Mouse (Mus musculus): ENCODE results near the gene Anks3. TPM values are rescaled to one million over a fixed set of nuclear protein-coding genes. Genes with fewer than 3 reads are reported as not detected.

Anks3 gene
- polyA plus RNA-seq, 1 experiment from 2014 or later, result 56.2 TPM

DNA sequence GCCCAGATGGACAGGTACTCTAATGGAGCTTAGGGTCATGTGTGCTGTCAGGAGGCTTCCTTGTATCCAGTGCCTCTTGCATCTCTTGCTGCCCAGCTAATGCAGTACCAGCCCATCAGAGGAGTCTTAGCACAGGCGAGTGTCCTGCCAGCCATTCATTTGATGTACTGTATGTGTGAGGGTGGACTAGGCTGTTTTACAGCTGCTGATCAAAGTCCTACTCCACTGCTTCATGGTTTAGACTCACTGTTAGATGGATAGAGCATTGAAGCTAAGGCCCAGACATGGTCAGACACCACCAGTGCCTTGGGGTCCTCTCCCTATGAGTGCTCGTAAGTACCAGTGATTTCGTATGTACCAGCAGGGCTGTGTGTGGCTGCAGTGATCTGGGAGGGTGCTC is 59.1 kb downstream of the Anks3 start:
- H3K27ac ChIP-seq, result 0 out of 2 replicates have a peak overlapping the region, but pooled peaks have one; percentile 9
- peaks cover 9% of the 10 kb centered on the region for H3K36me3 ChIP-seq
- no peak overlapping the region for H3K4me3 ChIP-seq
- peaks cover 41% of the 10 kb centered on the region; the same call in 1 of the 2 replicates for H3K4me1 ChIP-seq
- 89% methylated on average over 3 of the region's 3 CpGs for WGBS
- no peaks in the 10 kb centered on the region for H3K9me3 ChIP-seq
- no peak overlapping the region for H3K9ac ChIP-seq
- no peak for ATAC-seq (ENCODE audit: borderline replicate concordance, extremely low read depth, low FRiP score, low TSS enrichment)
- H3K4me2 ChIP-seq, result no peak overlapping the region
- H3K27me3 ChIP-seq, result no peaks in the 10 kb centered on the region

DNA sequence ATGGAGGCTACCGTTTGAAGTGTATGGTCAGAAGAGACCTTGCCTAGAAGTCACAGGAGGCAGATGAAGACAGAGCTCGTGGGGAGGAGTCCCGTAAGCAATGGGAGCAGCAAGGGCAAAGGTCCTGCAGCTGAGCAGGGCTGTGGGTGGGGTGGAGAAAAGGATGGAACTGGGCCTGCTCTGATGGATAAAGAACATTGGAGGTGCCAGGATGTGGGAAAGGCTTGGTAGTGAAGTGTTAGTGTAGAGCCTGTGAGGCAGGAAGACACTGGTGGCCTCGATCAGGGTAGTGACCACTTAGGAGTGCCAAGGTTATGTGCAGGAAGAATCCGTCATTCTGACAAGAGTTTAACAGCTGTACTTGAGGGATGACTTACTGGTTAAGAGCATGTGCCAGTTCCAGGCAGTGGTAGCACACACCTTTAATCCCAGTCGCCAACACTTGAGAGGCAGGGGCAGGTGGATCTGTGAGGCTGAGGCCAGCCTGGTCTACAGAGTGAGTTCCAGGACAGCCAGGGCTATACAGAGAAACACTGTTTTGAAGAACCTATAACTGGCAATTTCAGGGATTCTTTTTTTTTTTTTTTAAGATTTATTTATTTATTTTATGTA is 60.4 kb downstream of the Anks3 start:
- Histone ChIP-seq H3K9ac (no peak overlapping the region), H3K4me2 (no peak overlapping the region), H3K27ac (no peak overlapping the region), H3K4me1 (peaks cover 47% of the 10 kb centered on the region; the same call in 1 of the 2 replicates), H3K4me3 (no peak overlapping the region), H3K9me3 (no peaks in the 10 kb centered on the region), H3K36me3 (no peaks in the 10 kb centered on the region), H3K27me3 (no peaks in the 10 kb centered on the region)
- WGBS, result 57% methylated on average over 6 of the region's 6 CpGs
- no peak for ATAC-seq (ENCODE audit: borderline replicate concordance, extremely low read depth, low FRiP score, low TSS enrichment)

DNA sequence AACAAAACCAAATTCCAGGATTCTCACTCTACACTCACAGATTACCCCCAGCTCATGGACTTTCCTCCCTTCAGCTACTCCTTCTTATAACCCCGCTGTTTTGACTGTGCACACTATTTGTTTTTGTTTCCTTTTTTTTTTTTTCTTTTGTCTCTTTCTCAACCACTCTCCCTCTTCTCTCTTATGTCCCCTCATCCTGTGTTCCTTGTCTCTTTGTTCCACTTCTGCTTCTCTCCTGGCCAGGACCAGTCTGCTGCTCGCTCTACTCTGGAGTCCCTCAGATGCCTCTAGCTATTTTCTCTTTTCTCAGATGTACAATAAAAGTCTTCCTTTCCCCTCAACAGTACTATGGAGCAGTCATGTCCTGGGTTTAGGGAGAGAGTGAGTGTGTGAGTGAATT is 61.6 kb downstream of the Anks3 start:
- H3K4me3 ChIP-seq, result no peak overlapping the region
- ATAC-seq (ENCODE audit: borderline replicate concordance, extremely low read depth, low FRiP score, low TSS enrichment), result no peak
- H3K9ac ChIP-seq, result no peak overlapping the region
- H3K27me3 ChIP-seq, result no peaks in the 10 kb centered on the region
- WGBS, result 78% methylated on average over 2 of the region's 2 CpGs
- H3K4me1 ChIP-seq, result peaks cover 43% of the 10 kb centered on the region; the same call in 1 of the 2 replicates
- no peaks in the 10 kb centered on the region for H3K36me3 ChIP-seq
- H3K27ac ChIP-seq, result no peak overlapping the region
- no peaks in the 10 kb centered on the region for H3K9me3 ChIP-seq
- no peak overlapping the region for H3K4me2 ChIP-seq

DNA sequence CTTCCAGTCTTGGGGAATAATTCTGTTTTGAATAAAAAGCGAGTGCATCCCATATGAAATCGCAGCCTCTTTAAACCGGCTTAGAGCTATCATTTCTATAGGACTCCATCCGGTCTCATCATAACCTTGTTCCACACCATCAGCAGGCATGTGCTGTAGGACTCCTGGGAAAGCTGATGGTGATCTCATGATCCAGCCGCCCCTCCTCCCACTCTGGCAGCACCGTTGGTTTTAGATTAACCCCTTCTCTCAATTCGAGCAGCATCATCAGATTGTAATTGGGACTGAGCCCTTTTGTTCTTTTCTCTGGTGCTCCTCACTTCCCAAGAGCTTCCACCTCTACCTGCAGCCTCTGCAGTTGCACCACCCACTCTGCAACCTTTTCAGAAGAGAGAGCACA is 62.8 kb downstream of the Anks3 start:
- peaks cover 39% of the 10 kb centered on the region; the same call in 1 of the 2 replicates for H3K4me1 ChIP-seq
- no peaks in the 10 kb centered on the region for H3K27me3 ChIP-seq
- WGBS, result 55% methylated on average over 7 of the region's 7 CpGs
- no peak overlapping the region for H3K9ac ChIP-seq
- no peak for ATAC-seq (ENCODE audit: borderline replicate concordance, extremely low read depth, low FRiP score, low TSS enrichment)
- H3K9me3 ChIP-seq, result no peaks in the 10 kb centered on the region
- H3K4me2 ChIP-seq, result no peak overlapping the region
- H3K27ac ChIP-seq, result no peak overlapping the region
- H3K4me3 ChIP-seq, result no peak overlapping the region
- no peaks in the 10 kb centered on the region for H3K36me3 ChIP-seq

DNA sequence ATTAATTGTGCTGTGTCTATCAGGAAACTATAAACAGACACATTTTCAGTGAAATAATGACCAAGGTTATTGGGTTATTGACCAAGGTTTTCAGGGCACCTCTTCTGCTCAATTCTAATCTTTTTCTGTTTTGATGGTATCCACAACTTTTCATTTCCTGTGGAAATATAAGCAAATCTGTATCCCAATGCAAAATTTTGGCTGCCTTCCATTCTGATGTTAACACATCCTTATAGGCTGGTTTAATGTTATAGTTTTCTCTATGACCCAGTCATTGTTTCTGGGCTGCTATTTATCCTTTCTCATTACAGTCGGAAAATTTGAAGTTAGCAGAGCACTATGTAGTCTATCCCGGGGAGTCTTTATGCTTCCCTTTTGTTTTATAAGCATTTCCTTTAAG is 64.3 kb downstream of the Anks3 start:
- Histone ChIP-seq H3K4me3 (no peak overlapping the region), H3K36me3 (no peaks in the 10 kb centered on the region), H3K27ac (peak overlapping the region; percentile 54), H3K9ac (no peak overlapping the region), H3K27me3 (no peaks in the 10 kb centered on the region), H3K4me2 (no peak overlapping the region), H3K9me3 (no peaks in the 10 kb centered on the region), H3K4me1 (peaks cover 29% of the 10 kb centered on the region; the same call in 1 of the 2 replicates)
- 39% methylated on average over 2 of the region's 2 CpGs for WGBS
- ATAC-seq (ENCODE audit: borderline replicate concordance, extremely low read depth, low FRiP score, low TSS enrichment), result no peak

DNA sequence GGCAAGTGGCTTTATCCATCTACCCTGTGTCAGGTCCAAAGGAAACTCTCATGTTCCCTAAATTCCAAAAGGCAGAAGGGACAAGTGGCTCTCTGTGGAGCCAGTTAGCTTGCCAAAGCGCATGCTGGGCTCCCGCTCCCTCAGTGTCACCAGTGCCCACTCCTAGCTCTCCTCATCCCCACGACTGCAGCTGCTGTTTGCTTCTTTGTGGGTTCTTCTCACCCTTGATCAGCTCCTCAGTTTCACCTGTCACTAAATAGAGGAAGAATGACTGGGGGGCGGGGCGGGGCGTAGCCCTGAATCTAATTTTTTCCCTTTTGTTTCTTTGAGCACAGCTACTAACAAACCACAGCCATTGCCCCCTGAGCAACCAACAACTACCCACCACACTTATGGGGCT is 65.1 kb downstream of the Anks3 start:
- no peaks in the 10 kb centered on the region for H3K27me3 ChIP-seq
- H3K27ac ChIP-seq, result no peak overlapping the region
- no peaks in the 10 kb centered on the region for H3K9me3 ChIP-seq
- H3K4me2 ChIP-seq, result no peak overlapping the region
- H3K36me3 ChIP-seq, result no peaks in the 10 kb centered on the region
- H3K4me1 ChIP-seq, result peaks cover 35% of the 10 kb centered on the region; the same call in 1 of the 2 replicates
- WGBS, result 86% methylated on average over 6 of the region's 6 CpGs
- no peak overlapping the region for H3K4me3 ChIP-seq
- ATAC-seq (ENCODE audit: borderline replicate concordance, extremely low read depth, low FRiP score, low TSS enrichment), result no peak
- H3K9ac ChIP-seq, result no peak overlapping the region

DNA sequence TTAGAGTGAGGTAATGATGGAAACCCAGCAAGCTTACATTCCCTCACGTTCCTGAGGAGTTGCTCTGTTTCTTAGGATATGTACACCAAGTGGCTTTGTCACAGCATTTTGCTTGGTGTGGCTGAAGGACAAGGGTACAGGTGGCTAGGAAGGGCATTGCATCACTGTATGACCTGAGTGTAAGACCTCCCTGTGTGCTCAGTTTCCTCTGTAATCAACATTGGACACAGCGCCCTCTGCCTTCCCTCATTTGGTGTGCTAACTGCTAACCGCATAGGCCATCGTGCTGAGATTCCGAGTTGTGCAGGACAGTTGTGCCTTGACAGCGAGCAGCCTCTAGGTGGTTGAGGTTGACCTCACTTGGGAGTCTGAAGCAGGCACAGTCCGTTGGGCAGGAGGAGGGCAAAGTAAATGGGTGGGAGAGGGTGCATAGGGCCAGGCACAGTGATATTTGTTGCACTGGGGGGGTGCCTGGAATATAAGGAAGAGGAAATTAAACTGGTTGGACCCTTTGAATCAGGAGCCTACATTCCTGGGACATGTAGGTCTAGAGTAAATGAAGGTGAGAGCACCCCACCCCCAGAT is 66.8 kb downstream of the Anks3 start:
- no peak for ATAC-seq (ENCODE audit: borderline replicate concordance, extremely low read depth, low FRiP score, low TSS enrichment)
- H3K27ac ChIP-seq, result no peak overlapping the region
- no peaks in the 10 kb centered on the region for H3K27me3 ChIP-seq

DNA sequence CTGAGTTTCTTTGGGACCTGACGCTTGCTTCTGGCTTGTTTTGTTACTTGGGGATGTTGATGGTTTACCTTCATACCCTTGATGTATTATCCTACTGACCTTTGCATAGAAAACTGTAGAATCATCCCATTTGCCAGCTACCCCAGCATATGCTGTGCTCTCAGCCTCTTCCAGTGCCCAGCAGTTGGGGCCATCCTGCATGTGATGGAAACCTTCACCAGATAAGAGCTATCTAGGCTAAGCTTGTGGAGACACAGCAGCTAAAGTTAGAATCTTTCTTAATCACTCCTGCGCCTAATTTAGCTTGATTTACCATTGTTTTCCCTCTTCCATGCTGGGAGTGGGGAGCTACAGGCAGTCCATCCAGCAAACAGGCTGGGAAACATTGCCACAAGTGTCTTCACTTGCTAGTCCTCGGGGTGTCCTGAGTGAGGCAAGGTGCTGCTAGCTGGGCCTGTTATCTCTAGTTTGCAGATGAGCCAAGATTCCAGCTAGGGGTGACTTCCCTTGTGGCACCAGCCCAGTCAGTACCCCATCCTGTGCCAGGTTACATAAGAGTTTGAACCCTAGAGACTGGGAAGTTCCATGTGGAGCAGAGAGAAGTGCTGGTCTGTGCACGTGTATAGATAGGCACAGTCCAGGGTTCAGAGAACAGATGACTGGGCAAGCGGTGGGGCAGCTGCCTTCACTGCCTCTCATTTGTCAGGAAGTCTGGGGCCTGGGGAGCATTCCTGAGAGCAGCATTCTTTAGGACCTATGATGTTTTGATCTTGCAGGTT is 67.6 kb downstream of the Anks3 start:
- Histone ChIP-seq H3K4me3 (no peak overlapping the region), H3K9ac (no peak overlapping the region), H3K36me3 (no peaks in the 10 kb centered on the region), H3K4me1 (peaks cover 35% of the 10 kb centered on the region; the same call in 1 of the 2 replicates), H3K27me3 (no peaks in the 10 kb centered on the region), H3K9me3 (no peaks in the 10 kb centered on the region), H3K27ac (0 out of 2 replicates have a peak overlapping the region, but pooled peaks have one; percentile 15), H3K4me2 (no peak overlapping the region)
- 63% methylated on average over 5 of the region's 5 CpGs for WGBS
- no peak for ATAC-seq (ENCODE audit: borderline replicate concordance, extremely low read depth, low FRiP score, low TSS enrichment)

More for the DNA sequence above, 66.8 kb downstream of the Anks3 start:
- Histone ChIP-seq H3K36me3 (no peaks in the 10 kb centered on the region), H3K4me3 (no peak overlapping the region), H3K9me3 (no peaks in the 10 kb centered on the region), H3K9ac (no peak overlapping the region), H3K4me2 (no peak overlapping the region), H3K4me1 (peaks cover 39% of the 10 kb centered on the region; the same call in 1 of the 2 replicates)
- WGBS, result 53% methylated on average over 7 of the region's 7 CpGs

DNA sequence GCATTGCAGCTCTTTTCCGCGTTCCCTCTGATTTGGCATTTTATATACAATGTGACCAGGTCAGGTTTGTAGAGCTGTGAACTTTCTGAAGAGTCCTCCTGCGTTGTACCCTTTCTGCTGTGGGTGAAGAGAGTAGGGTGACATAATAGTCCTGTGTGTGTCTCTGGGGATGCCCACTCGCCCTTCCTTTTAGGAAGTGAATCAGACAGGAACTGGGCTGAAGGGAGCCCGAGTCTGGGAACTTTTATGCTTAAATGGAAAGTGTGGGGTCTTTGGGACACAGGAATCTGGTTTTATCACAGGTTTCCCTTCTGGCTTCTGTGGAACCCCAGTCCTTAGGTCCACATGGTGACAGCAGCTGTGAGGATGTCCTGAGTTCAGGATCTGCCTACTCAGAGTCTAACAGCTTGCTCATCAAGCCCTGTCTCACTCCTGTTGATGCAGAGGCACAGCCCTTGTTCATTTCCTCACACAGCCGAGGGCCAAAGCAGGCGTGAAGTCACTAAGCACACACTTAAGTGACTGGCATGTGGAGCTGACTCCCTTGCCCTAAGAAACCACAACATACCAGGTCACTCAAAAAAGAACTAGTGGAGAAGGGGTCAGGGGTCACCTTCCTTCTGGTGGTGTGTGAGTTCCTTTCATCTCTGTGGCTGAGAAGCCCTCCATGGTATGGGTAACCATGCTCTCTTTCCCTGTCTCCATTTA is 69.7 kb downstream of the Anks3 start:
- Histone ChIP-seq H3K27me3 (no peaks in the 10 kb centered on the region), H3K36me3 (0 out of 2 replicates have a peak, but pooled peaks cover 5% of the 10 kb centered on the region), H3K27ac (no peak overlapping the region; the same call in 1 of the 2 replicates), H3K9me3 (no peaks in the 10 kb centered on the region), H3K9ac (no peak overlapping the region), H3K4me2 (no peak overlapping the region), H3K4me3 (no peak overlapping the region), H3K4me1 (peaks cover 37% of the 10 kb centered on the region)
- no peak for ATAC-seq (ENCODE audit: borderline replicate concordance, extremely low read depth, low FRiP score, low TSS enrichment)
- 67% methylated on average over 7 of the region's 7 CpGs for WGBS

DNA sequence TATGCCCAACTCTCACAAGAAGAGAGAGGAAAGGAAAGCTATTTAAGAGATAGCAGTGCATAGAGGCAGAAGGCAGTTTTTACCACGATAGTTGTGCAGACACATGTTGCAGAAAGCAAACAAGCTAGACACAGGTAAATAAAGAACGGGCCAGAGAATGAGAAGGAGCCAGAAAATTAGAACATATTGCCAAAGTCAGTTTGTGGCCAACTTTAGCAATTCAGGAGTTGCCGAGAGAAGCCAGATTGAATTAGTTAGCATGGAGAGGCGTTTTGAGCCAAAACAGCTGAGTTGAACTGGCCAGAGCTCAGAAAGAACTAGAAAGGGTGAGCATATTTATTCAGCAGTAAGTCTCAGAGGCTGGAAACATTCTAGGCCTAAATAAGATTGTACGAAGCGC is 71.8 kb downstream of the Anks3 start:
- 0 out of 2 replicates have a peak, but pooled peaks cover 5% of the 10 kb centered on the region for H3K36me3 ChIP-seq
- H3K9me3 ChIP-seq, result no peaks in the 10 kb centered on the region
- no peaks in the 10 kb centered on the region for H3K27me3 ChIP-seq
- no peak overlapping the region for H3K4me3 ChIP-seq
- no peak overlapping the region for H3K4me2 ChIP-seq
- H3K27ac ChIP-seq, result no peak overlapping the region
- WGBS, result 82% methylated on average over 6 of the region's 6 CpGs
- no peak for ATAC-seq (ENCODE audit: borderline replicate concordance, extremely low read depth, low FRiP score, low TSS enrichment)
- H3K4me1 ChIP-seq, result peaks cover 50% of the 10 kb centered on the region
- no peak overlapping the region for H3K9ac ChIP-seq

Data from lung, embryonic 15.5 days (tissue).